Mouse (Mus musculus): Measurements from ENCODE around the gene Wfdc1. TPM values are rescaled to one million over a fixed set of nuclear protein-coding genes. Genes with fewer than 3 reads are reported as not detected.

The Wfdc1 gene
- total RNA-seq, 1 experiment = 0.13 TPM

- no peaks in the 10 kb centered on the region for H3K9me3 ChIP-seq (ENCODE audit: control insufficient read depth, insufficient read depth, low read depth, low read length)
- H3K4me1 ChIP-seq (ENCODE audit: control insufficient read depth in 2 of 2, insufficient read depth in 2 of 2, low read length in 2 of 2, poor library complexity in 1 of 2) = no peaks in the 10 kb centered on the region; a peak in 1 of 4 replicates
- no peak overlapping the region for H3K27ac ChIP-seq (ENCODE audit: insufficient read depth, low read depth, low read length, poor library complexity, severe bottlenecking)
- in situ Hi-C loops (cut with MboI; ENCODE audit: low sequenced_read_pairs in 2 of 2, unreplicated experiment in 2 of 2) = no loop called here
- no peak overlapping the region for H3K9ac ChIP-seq (ENCODE audit: insufficient read depth, low read depth, low read length, poor library complexity, severe bottlenecking)
- TF ChIP-seq MAFK (IDR thresholded peaks at IDR 0.05; ENCODE audit: insufficient read depth, low read depth, low read length) (no peak), ZNF384 (IDR thresholded peaks at IDR 0.05; ENCODE audit: low read depth, low read length) (no peak), ZC3H11A (IDR thresholded peaks at IDR 0.05; ENCODE audit: borderline replicate concordance, low read depth, low read length) (no peak), CHD2 (IDR thresholded peaks at IDR 0.05; ENCODE audit: low read depth, low read length) (no peak), HCFC1 (IDR thresholded peaks at IDR 0.05; ENCODE audit: borderline replicate concordance, insufficient read depth, low read length) (no peak)
- no peaks in the 10 kb centered on the region for H3K36me3 ChIP-seq (ENCODE audit: control insufficient read depth, insufficient read depth, low read length, poor library complexity, severe bottlenecking)
- no peak for DNase-seq (ENCODE audit: low read depth, low spot score)
- no peak overlapping the region for H3K4me3 ChIP-seq (ENCODE audit: insufficient read depth in 1 of 2, low read depth in 1 of 2, low read length in 2 of 2, poor library complexity in 1 of 2, severe bottlenecking in 1 of 2)
Observed at GRCm38 (mm10) chr8:119651324-119651723, 14.8 kb upstream of the Wfdc1 start.

GRCm38 (mm10) chr8:119656709-119657464, 9.3 kb upstream of the Wfdc1 start:
- no peak for DNase-seq (ENCODE audit: low read depth, low spot score)
- Histone ChIP-seq H3K9me3 (ENCODE audit: control insufficient read depth, insufficient read depth, low read depth, low read length) (no peaks in the 10 kb centered on the region), H3K4me3 (ENCODE audit: insufficient read depth in 1 of 2, low read depth in 1 of 2, low read length in 2 of 2, poor library complexity in 1 of 2, severe bottlenecking in 1 of 2) (no peak overlapping the region), H3K4me1 (ENCODE audit: control insufficient read depth in 2 of 2, insufficient read depth in 2 of 2, low read length in 2 of 2, poor library complexity in 1 of 2) (no peaks in the 10 kb centered on the region; a peak in 1 of 4 replicates), H3K27ac (ENCODE audit: insufficient read depth, low read depth, low read length, poor library complexity, severe bottlenecking) (no peak overlapping the region), H3K9ac (ENCODE audit: insufficient read depth, low read depth, low read length, poor library complexity, severe bottlenecking) (no peak overlapping the region), H3K36me3 (ENCODE audit: control insufficient read depth, insufficient read depth, low read length, poor library complexity, severe bottlenecking) (no peaks in the 10 kb centered on the region)
- in situ Hi-C loops (cut with MboI; ENCODE audit: low sequenced_read_pairs in 2 of 2, unreplicated experiment in 2 of 2) = no loop called here
- TF ChIP-seq HCFC1 (IDR thresholded peaks at IDR 0.05; ENCODE audit: borderline replicate concordance, insufficient read depth, low read length) (no peak), MAFK (IDR thresholded peaks at IDR 0.05; ENCODE audit: insufficient read depth, low read depth, low read length) (no peak), CHD2 (IDR thresholded peaks at IDR 0.05; ENCODE audit: low read depth, low read length) (no peak), ZC3H11A (IDR thresholded peaks at IDR 0.05; ENCODE audit: borderline replicate concordance, low read depth, low read length) (no peak), ZNF384 (IDR thresholded peaks at IDR 0.05; ENCODE audit: low read depth, low read length) (0 out of 2 replicates have a peak, but pooled peaks have one; percentile 32)

- DNase-seq (ENCODE audit: low read depth, low spot score) = no peak
- Histone ChIP-seq H3K36me3 (ENCODE audit: control insufficient read depth, insufficient read depth, low read length, poor library complexity, severe bottlenecking) (no peaks in the 10 kb centered on the region), H3K27ac (ENCODE audit: insufficient read depth, low read depth, low read length, poor library complexity, severe bottlenecking) (no peak overlapping the region), H3K4me3 (ENCODE audit: insufficient read depth in 1 of 2, low read depth in 1 of 2, low read length in 2 of 2, poor library complexity in 1 of 2, severe bottlenecking in 1 of 2) (no peak overlapping the region), H3K9ac (ENCODE audit: insufficient read depth, low read depth, low read length, poor library complexity, severe bottlenecking) (no peak overlapping the region), H3K9me3 (ENCODE audit: control insufficient read depth, insufficient read depth, low read depth, low read length) (no peaks in the 10 kb centered on the region), H3K4me1 (ENCODE audit: control insufficient read depth in 2 of 2, insufficient read depth in 2 of 2, low read length in 2 of 2, poor library complexity in 1 of 2) (no peaks in the 10 kb centered on the region; a peak in 1 of 4 replicates)
- in situ Hi-C loops (cut with MboI; ENCODE audit: low sequenced_read_pairs in 2 of 2, unreplicated experiment in 2 of 2) = no loop called here
- TF ChIP-seq HCFC1 (IDR thresholded peaks at IDR 0.05; ENCODE audit: borderline replicate concordance, insufficient read depth, low read length) (no peak), MAFK (IDR thresholded peaks at IDR 0.05; ENCODE audit: insufficient read depth, low read depth, low read length) (no peak)
Observed at GRCm38 (mm10) chr8:119661081-119661480, 5.1 kb upstream of the Wfdc1 start.

GRCm38 (mm10) chr8:119661892-119662291, 4.3 kb upstream of the Wfdc1 start:
- no peak overlapping the region for H3K27ac ChIP-seq (ENCODE audit: insufficient read depth, low read depth, low read length, poor library complexity, severe bottlenecking)
- H3K9ac ChIP-seq (ENCODE audit: insufficient read depth, low read depth, low read length, poor library complexity, severe bottlenecking) = no peak overlapping the region
- no peak overlapping the region for H3K4me3 ChIP-seq (ENCODE audit: insufficient read depth in 1 of 2, low read depth in 1 of 2, low read length in 2 of 2, poor library complexity in 1 of 2, severe bottlenecking in 1 of 2)
- TF ChIP-seq CHD2 (IDR thresholded peaks at IDR 0.05; ENCODE audit: low read depth, low read length) = no peak
- no peak for TF ChIP-seq ZNF384 (IDR thresholded peaks at IDR 0.05; ENCODE audit: low read depth, low read length)
- TF ChIP-seq HCFC1 (IDR thresholded peaks at IDR 0.05; ENCODE audit: borderline replicate concordance, insufficient read depth, low read length) = no peak
- no peak for TF ChIP-seq ZC3H11A (IDR thresholded peaks at IDR 0.05; ENCODE audit: borderline replicate concordance, low read depth, low read length)
- no peak for TF ChIP-seq MAFK (IDR thresholded peaks at IDR 0.05; ENCODE audit: insufficient read depth, low read depth, low read length)
- no peaks in the 10 kb centered on the region for H3K36me3 ChIP-seq (ENCODE audit: control insufficient read depth, insufficient read depth, low read length, poor library complexity, severe bottlenecking)
- H3K9me3 ChIP-seq (ENCODE audit: control insufficient read depth, insufficient read depth, low read depth, low read length) = no peaks in the 10 kb centered on the region
- no peak for DNase-seq (ENCODE audit: low read depth, low spot score)
- H3K4me1 ChIP-seq (ENCODE audit: control insufficient read depth in 2 of 2, insufficient read depth in 2 of 2, low read length in 2 of 2, poor library complexity in 1 of 2) = no peaks in the 10 kb centered on the region; a peak in 1 of 4 replicates
- in situ Hi-C loops (cut with MboI; ENCODE audit: low sequenced_read_pairs in 2 of 2, unreplicated experiment in 2 of 2) = no loop called here
